Mouse (Mus musculus) embryonic fibroblast, embryonic 13.5 days (primary cell): Measurements from ENCODE around the gene 1110059E24Rik.

Source experiments
- CTCF ChIP-seq: IDR thresholded peaks from 2 replicates; pipeline ENCODE4 v1.5.1; 2011; ENCODE audit warnings: mild to moderate bottlenecking, control low read depth, low read length, moderate library complexity, borderline replicate concordance; ENCODE audit not compliant: insufficient read depth
- POLR2A ChIP-seq: IDR thresholded peaks from 2 replicates; pipeline ENCODE4 v1.6.1; 2011; ENCODE audit warnings: low read depth, mild to moderate bottlenecking, control low read depth, low read length, moderate library complexity

GRCm38 (mm10) chr19:21669650-21670049 is 16.9 kb upstream of the 1110059E24Rik start:
- TF ChIP-seq POLR2A (no peak), CTCF (no peak)
